Mouse (Mus musculus) embryonic stem cell, embryonic (primary cell): ENCODE measurements around the gene Pax4.

Experiments
- CTCF ChIA-PET, 4 experiments: fragments of 300-600 bp in 2 of 4; fragments of 350-600 bp in 2 of 4; sonication (Branson Sonifier 250); formaldehyde crosslinking; loops; one replicate each; lab custom pipeline; 2022; ENCODE audit warnings: inconsistent platforms in 2 of 4; lab: Charles Lee
- POLR2A ChIA-PET, 4 experiments: fragments of 300-600 bp in 2 of 4; fragments of 350-600 bp in 2 of 4; sonication (Branson Sonifier 250); formaldehyde crosslinking; loops; one replicate each; lab custom pipeline; 2022; ENCODE audit warnings: antibody characterized with exemption in 4 of 4, inconsistent platforms in 1 of 4; lab: Charles Lee

The Pax4 gene

DNA sequence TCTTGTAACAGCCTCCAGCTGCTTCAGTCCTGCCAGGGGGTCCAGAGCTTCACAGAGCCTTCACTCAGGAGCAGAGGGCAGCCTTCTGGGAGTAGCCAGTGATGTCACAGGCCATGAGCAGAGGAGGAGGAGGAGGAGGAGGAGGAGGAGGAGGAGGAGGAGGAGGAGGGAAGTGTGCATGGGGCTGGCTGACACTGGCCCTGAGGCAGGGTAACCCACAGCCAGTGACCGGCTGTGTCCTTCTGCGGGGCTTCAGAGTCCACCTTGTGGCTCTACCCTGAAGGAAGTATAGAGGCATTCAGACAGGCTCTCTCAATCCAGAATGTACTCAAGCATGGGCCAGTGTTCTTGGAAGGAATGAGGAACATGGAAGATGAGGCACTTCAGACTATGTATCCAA, at the start of gene Pax4:
Pax4 (minus strand) TSS at position 101 of the 400 bp plus-strand sequence.
- CTCF ChIA-PET = no interaction called here
- POLR2A ChIA-PET = interaction anchor here in 1 of 4 experiments (0.9 kb wide), 1 partner anchor 12 kb away, joined by 4 read pairs; no protein-coding TSS in a partner anchor

DNA sequence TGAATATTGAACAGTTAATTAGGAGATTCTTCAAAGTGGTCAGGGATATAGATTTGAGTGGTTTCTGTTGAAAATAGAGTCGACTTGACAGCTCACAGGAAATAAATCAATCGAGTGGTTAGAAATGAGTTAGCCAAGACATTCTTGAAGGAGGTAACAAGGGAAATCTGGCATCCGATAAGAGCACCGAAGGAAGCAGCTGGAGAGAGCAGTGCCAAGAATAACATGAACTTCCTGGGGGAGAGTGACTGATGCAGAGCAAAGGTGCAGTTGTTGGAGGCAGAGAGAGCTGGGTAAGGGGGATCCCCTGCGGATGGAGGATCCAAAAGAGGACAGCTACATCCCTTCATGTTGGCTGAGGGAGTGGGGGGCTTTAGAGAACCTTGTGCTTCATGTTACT, 48.7 kb upstream of the Pax4 start:
- CTCF ChIA-PET = no interaction called here
- POLR2A ChIA-PET = interaction anchor here in 3 of 4 experiments (0.6 to 8.6 kb wide), 11 partner anchors 7 to 57 kb away, joined by 3 to 51 read pairs (median 6); no protein-coding TSS in a partner anchor

DNA sequence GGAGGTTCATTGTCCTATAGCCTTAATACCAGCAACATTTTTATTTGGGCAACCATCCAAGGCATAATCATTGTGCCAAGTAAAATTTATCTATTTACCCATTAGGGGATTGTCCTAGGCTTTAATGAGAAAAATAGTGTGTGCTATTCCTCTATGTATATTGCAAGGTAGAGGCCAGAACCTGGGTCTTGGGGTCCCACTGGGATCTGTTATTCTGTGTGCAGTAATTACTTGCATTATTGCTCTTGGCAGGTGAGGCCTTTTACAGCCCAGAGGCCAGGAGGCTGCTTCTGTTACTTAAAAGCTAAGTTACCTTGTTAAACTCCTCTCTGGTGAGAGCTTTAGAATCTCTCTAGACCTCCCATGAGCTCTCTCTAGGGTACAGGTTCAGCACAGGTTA, 42.0 kb upstream of the Pax4 start:
- ChIA-PET CTCF (interaction anchor here in 1 of 4 experiments (0.5 kb wide), 1 partner anchor 476 kb away, joined by 5 read pairs; no protein-coding TSS in a partner anchor), POLR2A (interaction anchor here in 3 of 4 experiments (1.0 to 3.5 kb wide), 8 partner anchors 7 to 70 kb away, joined by 3 to 28 read pairs (median 4); no protein-coding TSS in a partner anchor)

DNA sequence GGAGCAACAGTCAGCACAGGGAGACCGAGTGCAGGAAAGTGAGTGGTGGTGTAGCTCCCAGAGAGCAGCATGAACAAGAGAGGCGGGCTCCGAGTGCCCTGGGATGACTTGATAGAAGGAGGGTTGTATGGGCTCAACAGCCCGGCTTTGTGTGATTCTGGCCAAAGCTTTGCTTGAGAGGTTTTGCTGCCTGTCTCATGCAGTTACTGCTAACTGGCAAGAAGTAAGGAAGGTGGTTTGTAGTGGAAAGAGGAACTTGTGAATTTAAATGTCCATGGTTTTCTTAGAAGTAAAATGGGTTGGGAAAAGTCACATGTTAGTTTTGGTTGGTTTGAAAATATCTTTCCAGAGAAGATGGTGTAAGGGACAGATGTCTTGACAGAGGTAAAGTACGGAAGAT, 41.5 kb upstream of the Pax4 start:
- CTCF ChIA-PET = no interaction called here
- POLR2A ChIA-PET = interaction anchor here in 3 of 4 experiments (0.8 to 3.5 kb wide), 8 partner anchors 8 to 70 kb away, joined by 3 to 28 read pairs (median 4); no protein-coding TSS in a partner anchor

DNA sequence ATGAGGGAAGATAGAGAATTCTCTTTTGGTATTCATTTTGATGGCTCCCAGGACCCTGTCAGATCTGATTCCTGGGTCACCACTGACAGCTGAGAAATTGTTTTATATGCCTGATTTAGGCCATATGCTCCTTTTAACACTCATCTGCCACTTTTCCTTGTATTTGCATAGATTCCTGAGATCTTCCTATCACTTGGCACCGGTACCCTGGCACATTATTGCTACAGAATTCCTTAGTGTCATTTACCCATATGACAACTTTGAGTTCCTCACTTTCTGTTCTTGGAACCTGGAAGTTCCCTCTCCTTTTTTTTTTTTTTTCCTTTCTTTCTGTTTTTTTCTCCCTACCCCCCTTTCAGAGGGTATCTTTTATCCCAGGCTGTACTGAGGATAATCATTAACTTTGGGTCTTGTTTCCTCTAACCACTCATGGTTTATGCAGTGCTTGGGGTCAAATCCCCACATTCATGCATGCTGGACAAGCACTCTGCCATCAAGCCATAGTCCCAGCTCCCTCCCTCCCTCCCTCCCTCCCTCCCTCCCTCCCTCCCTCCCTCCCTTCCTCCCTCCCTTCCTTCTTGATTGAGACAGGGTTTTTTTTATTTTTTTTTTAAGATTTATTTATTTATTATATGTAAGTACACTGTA, 39.2 kb upstream of the Pax4 start:
- ChIA-PET CTCF (interaction anchor here in 1 of 4 experiments (0.6 kb wide), 1 partner anchor 9 kb away, joined by 9 read pairs; no protein-coding TSS in a partner anchor), POLR2A (interaction anchor here in 2 of 4 experiments (0.6 to 1.4 kb wide), 6 partner anchors 8 to 1647 kb away, joined by 3 to 5 read pairs (median 3); no protein-coding TSS in a partner anchor)

DNA sequence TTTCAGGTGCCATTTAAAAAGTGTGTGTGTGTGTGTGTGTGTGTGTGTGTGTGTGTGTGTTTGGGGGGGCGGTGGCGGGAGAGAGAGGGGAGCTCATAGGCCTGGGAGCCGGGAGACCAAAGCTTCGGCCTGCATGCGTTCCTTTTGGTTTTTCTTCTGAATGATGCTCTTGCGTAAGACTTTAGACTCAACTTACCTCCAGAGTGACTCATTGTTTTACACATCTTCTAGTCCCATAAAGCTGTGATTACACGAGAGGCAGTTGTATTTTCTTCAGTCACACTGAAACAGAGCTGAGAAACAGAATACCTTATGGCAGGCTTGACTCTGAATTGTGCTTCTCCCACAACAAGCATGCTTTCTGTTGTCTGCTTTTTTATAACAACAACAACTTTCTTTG, 37.8 kb upstream of the Pax4 start:
- POLR2A ChIA-PET = interaction anchor here in 3 of 4 experiments (0.6 to 1.8 kb wide), 7 partner anchors 8 to 444 kb away, joined by 3 to 6 read pairs (median 3); no protein-coding TSS in a partner anchor
- CTCF ChIA-PET = interaction anchor here in 2 of 4 experiments (0.6 to 1.3 kb wide), 2 partner anchors 26 to 759 kb away, joined by 3 read pairs; no protein-coding TSS in a partner anchor

DNA sequence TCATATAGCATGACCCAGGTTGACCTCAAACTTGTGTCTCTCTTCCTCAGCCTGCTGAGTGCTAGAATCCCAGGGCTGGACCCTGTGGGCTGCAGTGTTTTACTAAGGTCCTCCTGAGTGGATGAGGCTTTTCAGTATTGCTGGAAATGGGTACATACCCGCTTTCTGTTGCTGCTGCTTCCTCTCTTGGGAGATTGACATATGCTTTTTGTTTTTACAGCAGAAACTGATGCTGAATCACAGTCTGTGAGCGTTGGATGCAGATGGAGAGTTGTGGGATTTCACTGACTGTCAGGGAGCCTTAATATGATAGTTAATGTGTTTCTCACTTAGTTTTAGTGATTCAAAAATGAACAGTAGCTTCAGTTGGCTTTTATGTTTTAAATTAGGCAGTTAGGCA, 37.3 kb upstream of the Pax4 start:
- ChIA-PET CTCF (interaction anchor here in 2 of 4 experiments (0.6 to 1.3 kb wide), 2 partner anchors 13 to 26 kb away, joined by 3 read pairs; no protein-coding TSS in a partner anchor), POLR2A (interaction anchor here in 3 of 4 experiments (0.6 to 1.8 kb wide), 7 partner anchors 8 to 445 kb away, joined by 3 to 6 read pairs (median 3); no protein-coding TSS in a partner anchor)

DNA sequence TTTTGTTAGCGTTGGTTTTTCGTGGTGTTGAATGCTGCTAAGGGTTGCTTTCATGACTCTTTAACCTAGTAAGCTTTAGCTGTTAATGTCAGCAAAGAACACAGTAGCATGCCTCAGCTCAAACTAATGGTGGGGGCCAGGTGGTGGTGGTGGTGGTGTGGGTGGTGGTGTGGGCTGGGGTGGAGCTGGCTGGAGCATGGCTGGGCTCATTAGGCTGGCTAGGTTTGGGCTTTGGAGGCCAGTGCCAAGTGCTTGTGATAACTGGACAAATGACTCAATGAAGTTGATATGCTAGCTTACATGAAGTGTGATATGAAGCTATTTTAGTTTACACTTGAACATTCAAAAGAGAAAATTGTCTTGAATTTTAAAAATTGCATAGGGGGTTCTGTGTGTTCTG, 36.9 kb upstream of the Pax4 start:
- ChIA-PET POLR2A (interaction anchor here in 2 of 4 experiments (0.6 to 3.7 kb wide), 7 partner anchors 9 to 437 kb away, joined by 3 to 18 read pairs (median 3); no protein-coding TSS in a partner anchor), CTCF (interaction anchor here in 2 of 4 experiments (0.6 to 1.3 kb wide), 3 partner anchors 13 to 37 kb away, joined by 3 read pairs; no protein-coding TSS in a partner anchor)

DNA sequence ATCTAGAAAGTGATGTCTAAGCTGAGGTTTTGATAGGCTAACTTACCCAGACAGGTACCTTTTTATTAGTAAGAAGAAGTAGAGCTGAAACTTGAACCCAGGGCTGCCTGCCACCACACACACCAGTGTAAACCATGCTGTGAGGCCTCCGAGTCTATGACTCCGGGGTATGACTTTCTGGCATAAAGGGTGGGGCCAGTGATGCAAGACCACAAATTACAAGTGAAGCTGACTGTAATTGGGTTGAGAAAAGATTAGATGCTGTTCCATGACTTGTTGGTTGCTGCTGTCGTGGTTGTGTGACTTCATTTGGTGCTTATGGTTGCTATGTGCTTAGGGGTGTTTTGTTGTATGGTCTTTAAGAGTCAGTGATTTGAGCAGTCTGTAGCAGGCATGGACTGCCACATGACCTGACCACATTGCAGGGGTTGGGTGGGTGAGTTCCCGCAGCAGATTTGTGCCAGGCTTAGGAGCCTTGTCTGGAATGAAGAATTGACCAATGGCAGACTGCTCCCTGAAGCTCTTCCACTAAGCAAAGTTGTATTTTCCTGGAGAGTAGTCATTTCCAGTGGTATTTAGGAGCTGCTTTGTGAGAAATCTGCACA, 33.7 kb upstream of the Pax4 start:
- CTCF ChIA-PET = no interaction called here

DNA sequence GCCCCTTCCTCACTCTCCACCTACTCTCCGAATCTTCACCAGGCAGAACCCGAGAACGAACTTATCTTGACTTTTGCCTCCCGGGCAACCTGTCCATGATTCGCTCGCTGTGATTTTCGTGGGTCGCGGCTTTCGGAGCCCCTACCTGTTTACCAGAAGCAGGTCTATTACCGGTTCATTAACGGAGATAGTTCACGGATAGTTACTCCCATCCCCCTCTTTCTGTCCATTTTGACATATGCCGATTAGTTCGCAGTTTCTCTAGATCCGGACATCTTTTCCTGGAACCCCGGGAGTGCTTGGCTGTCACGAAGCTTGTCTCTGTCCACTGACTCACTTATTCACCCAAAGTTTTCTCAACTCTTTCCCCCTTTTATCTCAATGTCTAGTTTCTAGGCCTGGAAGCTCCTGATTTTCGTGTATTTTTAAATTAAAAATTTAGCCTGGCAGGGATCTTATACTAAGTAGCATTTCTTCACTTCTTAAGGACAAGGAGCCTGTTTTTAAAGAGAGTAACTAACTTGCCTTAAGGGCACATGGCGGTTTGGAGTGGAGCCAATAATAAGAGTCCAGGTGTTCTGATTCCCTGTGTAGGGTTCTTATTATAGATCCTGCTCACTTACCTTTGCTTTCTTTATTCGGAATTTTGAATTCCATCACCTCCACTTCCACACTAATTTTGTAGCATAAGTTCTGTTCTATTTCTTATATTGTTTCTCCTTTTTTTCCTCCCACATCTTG, 31.8 kb upstream of the Pax4 start:
- CTCF ChIA-PET = no interaction called here
- POLR2A ChIA-PET = interaction anchor here in 3 of 4 experiments (0.7 to 3.1 kb wide), 42 partner anchors 10 to 867 kb away, joined by 3 to 51 read pairs (median 6); partner anchors contain the start of genes Fscn3 (in 2 of the 3), Gcc1 (in 2 of the 3), Calu (in 1 of the 3) and Hilpda (in 1 of the 3)

More for the DNA sequence above, 33.7 kb upstream of the Pax4 start:
- POLR2A ChIA-PET = interaction anchor here in 3 of 4 experiments (0.6 to 3.7 kb wide), 5 partner anchors 16 to 624 kb away, joined by 5 to 18 read pairs (median 6); no protein-coding TSS in a partner anchor

DNA sequence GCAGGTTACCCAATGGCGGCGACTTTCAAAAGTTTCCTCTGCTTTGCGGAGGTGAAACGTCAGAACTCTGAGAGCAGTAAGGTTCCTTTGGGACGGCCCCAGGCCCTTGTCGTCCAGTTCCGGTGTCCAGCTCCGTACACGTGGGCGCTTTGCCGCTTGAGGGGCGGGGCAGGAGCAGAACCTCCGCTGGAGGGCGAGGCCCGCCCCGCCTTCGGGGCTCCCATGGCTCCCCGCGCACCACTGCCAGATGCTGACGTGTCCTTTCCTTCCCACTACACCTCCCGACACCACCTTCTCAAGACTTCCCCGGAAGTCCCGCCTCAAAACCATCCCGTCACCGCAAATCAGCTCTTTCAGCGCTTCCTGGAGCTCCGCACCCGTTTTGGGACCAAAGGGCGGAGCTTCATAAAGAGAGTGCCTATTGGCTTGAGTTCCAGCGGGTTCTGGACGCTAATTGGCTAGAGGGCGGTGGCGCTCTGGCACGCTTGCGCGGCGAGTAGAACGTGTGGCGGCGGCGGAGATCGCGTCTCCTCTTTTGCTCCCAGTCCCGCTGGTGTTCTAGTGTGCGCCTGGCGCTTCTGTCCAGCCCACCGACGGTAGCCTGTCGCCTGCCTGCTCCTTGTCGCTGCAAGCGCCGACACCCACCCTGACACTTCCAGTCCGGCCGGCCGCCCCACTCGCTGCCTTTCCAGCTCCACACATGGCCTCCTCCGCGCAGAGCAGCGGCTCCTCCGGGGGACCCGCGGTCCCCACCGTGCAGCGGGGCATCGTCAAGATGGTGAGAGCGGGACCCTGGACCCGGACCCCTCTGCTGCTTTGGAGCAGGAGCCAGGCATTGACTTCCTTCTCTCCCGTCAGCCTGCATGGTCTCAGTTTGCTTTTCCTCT, 31.0 kb upstream of the Pax4 start:
- POLR2A ChIA-PET = interaction anchor here in 3 of 4 experiments (0.6 to 3.1 kb wide), 155 partner anchors 8 to 1256 kb away, joined by 3 to 51 read pairs (median 4); partner anchors contain the start of genes Arf5 (in 2 of the 3), Fscn3 (in 2 of the 3), Gcc1 (in 2 of the 3) and Calu (in 1 of the 3)
- CTCF ChIA-PET = interaction anchor here in 3 of 4 experiments (0.6 to 1.1 kb wide), 6 partner anchors 9 to 73 kb away, joined by 3 to 9 read pairs (median 5); no protein-coding TSS in a partner anchor

DNA sequence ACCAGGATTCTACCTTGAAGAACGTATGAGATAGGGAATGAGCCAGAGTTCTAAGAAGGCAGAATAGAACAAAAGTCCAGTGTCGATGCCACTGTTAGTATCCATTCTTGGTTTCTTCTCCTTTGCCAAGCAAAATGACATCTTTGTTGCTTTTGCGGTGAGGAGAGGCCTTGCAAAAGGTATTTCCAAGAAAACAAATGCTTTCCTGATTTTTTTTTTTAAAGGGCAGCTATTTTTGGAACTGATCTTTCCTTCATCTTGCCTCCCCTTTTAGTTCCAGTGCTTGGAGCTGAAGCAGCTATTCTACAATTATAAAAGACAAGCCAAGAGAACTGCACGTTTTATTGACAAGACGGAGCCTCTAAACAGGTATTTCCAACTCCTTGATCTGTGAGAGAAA, 25.7 kb upstream of the Pax4 start, which contains the start of gene Snd1:
Snd1 (plus strand) TSS at position 301 of the 400 bp plus-strand sequence.
- CTCF ChIA-PET = interaction anchor here in 1 of 4 experiments (1.6 kb wide), 1 partner anchor 14 kb away, joined by 4 read pairs; no protein-coding TSS in a partner anchor

DNA sequence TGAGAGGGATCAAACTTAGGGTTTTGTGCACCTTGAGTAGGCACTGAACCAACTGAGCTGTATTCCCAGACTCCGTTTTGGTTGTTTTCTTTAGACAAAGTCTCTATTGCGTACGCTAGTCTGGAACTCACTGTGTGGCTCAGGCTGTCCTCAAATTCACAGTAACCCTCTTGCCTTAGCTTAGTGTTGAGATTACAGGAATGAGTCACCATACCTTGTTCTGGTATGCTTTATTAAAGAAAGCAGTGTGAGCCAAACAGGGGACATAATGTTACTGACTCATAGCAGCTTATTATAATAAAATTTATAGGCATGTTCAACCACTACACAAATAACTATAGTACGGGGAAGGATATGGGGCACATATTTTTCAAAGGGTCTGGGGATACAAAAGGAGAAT, 25.1 kb upstream of the Pax4 start:
- POLR2A ChIA-PET = interaction anchor here in 1 of 4 experiments (0.6 kb wide), 1 partner anchor 39 kb away, joined by 6 read pairs; no protein-coding TSS in a partner anchor
- CTCF ChIA-PET = interaction anchor here in 1 of 4 experiments (1.6 kb wide), 1 partner anchor 14 kb away, joined by 4 read pairs; no protein-coding TSS in a partner anchor

More for the DNA sequence above, 25.7 kb upstream of the Pax4 start, which contains the start of gene Snd1:
- POLR2A ChIA-PET = interaction anchor here in 1 of 4 experiments (0.7 kb wide), 1 partner anchor 505 kb away, joined by 6 read pairs; no protein-coding TSS in a partner anchor

DNA sequence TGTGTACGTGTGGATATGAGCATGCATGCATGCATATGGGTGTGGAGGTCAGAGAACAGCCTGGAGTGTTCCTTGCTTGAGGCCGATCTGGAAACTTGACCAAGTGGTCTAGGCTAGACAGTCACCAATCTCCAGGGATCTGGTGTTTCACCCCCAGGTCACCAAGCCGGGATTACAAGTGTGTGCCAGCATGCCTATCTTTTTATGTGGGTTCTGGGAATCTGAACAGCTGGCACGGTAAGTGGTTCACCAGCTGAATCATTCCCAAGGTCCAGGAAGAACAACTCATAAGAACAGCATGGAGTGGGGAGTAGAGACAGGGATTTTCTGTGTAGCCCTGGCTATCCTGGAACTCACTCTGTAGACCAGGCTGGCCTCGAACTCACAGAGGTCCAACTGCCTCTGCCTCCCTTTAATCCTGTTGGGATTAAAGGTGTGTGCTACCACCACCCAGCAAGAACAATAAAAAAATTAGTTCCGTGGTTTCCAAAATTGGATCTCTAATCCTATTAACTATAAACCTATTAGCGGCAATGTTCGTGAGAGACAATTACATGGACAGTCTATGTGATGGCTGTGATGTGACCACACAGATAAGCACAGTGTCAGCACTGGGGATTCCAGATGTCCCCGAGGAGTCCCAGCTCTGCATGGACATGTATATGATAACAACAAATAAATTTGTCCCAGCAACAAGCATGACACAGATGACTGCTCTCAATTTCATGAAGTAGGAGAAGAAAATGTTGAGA, 22.3 kb upstream of the Pax4 start:
- ChIA-PET CTCF (interaction anchor here in 3 of 4 experiments (0.6 to 0.7 kb wide), 3 partner anchors 8 to 162 kb away, joined by 3 to 7 read pairs (median 4); no protein-coding TSS in a partner anchor), POLR2A (interaction anchor here in 2 of 4 experiments (2.7 kb wide), 2 partner anchors 8 to 9 kb away, joined by 7 to 10 read pairs; no protein-coding TSS in a partner anchor)

DNA sequence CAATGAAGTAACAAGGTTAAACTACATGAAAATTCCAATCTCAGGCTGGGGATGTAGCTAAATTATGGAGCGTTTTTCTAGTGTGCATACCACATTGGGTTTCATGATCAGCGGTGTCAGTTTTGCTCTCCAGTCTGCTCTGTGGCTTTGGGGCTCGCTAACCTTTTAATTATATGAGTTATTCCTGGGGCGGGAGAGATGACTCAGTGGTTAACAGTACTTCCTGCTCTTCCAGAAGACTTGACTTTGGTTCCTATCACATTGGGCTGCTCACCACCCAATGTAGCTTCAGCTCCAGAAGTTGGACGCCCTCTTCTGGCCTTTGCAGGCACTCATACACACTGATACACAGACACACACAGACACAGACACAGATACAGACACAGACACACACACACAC, 21.5 kb upstream of the Pax4 start:
- CTCF ChIA-PET = interaction anchor here in 1 of 4 experiments (0.6 to 0.7 kb wide), 3 partner anchors 9 to 564 kb away, joined by 3 to 7 read pairs (median 5); no protein-coding TSS in a partner anchor
- POLR2A ChIA-PET = interaction anchor here in 3 of 4 experiments (0.9 to 2.7 kb wide), 3 partner anchors 9 kb away, joined by 3 to 10 read pairs (median 7); no protein-coding TSS in a partner anchor
